Mouse (Mus musculus) thymus, adult 18-20 months (tissue): Measurements from ENCODE around the gene Rspo3.

Experiments
- DNase-seq, 2 experiments: peaks; one replicate each; pipeline ENCODE4 v3.0.0; 2022; ENCODE audit warnings: mixed read lengths in 2 of 2

The Rspo3 gene

GRCm38 (mm10) chr10:29432935-29433453, 102.7 kb downstream of the Rspo3 start:
- no peak for DNase-seq

GRCm38 (mm10) chr10:29426660-29427059, 109.0 kb downstream of the Rspo3 start:
- no peak for DNase-seq

GRCm38 (mm10) chr10:29424571-29424970, 111.1 kb downstream of the Rspo3 start:
- DNase-seq, result no peak

- DNase-seq, result no peak
Measured at GRCm38 (mm10) chr10:29414361-29414760, 121.3 kb downstream of the Rspo3 start.

- DNase-seq, result no peak
Measured at GRCm38 (mm10) chr10:29402656-29403268, 132.9 kb downstream of the Rspo3 start.
